Mouse (Mus musculus) liver, adult 2 months (tissue): ENCODE measurements at regions not wholly inside any gene's neighbourhood (a gene's known extent, or its start where the extent isn't known, plus 50 kb on each side); places are given as distances from the start of the nearest gene placed in this dataset.

Experiments used
- CTCF ChIP-seq: fragments of 200-500 bp; IDR thresholded peaks from 2 replicates; pipeline ENCODE4 v1.5.1; 2011; ENCODE audit warnings: low read depth, low read length, control low read depth
- POLR2A ChIP-seq: fragments of 200-500 bp; IDR thresholded peaks from 2 replicates; pipeline ENCODE4 v1.6.1; 2011; ENCODE audit warnings: low read length, control low read depth; ENCODE audit not compliant: insufficient read depth; ENCODE audit errors: extremely low read depth

GRCm38 (mm10) chr13:71008216-71008615 lies 166.6 kb upstream of the Adamts16 start:
- TF ChIP-seq CTCF = no peak
- no peak for TF ChIP-seq POLR2A
